Mouse (Mus musculus): ENCODE measurements around the gene Sfmbt2.
"Not testable (repeated sequence)": the region's sequence is repeated elsewhere in the genome, so short reads cannot be mapped to it uniquely, and the experiment has no call there.

The Sfmbt2 gene

GRCm38 (mm10) chr2:10370176-10370575, at the start of gene Sfmbt2:
TSS of gene Sfmbt2 (plus strand) at chr2:10370510.
- ChIA-PET CTCF (interaction anchor here in 2 of 4 experiments (0.6 to 0.7 kb wide), 2 partner anchors 488 to 1371 kb away, joined by 6 to 14 read pairs; no protein-coding TSS in a partner anchor), POLR2A (interaction anchor here in 2 of 4 experiments (0.6 to 4.0 kb wide), 9 partner anchors 8 to 301 kb away, joined by 3 to 22 read pairs (median 4); no protein-coding TSS in a partner anchor)

- CTCF ChIA-PET = no interaction called here
- POLR2A ChIA-PET = no interaction called here
Measured at GRCm38 (mm10) chr2:10321093-10321492, 49.2 kb upstream of the Sfmbt2 start.

- ChIA-PET POLR2A (interaction anchor here in 2 of 4 experiments (0.7 to 1.3 kb wide), 6 partner anchors 9 to 39 kb away, joined by 3 to 6 read pairs (median 3); no protein-coding TSS in a partner anchor), CTCF (interaction anchor here (0.5 to 1.3 kb wide), 7 partner anchors 9 to 355 kb away, joined by 3 to 5 read pairs (median 4); no protein-coding TSS in a partner anchor)
Measured at GRCm38 (mm10) chr2:10323173-10323572, 47.1 kb upstream of the Sfmbt2 start.

GRCm38 (mm10) chr2:10324980-10325379, 45.3 kb upstream of the Sfmbt2 start:
- POLR2A ChIA-PET = interaction anchor here in 1 of 4 experiments (1.9 kb wide), 1 partner anchor 9 kb away, joined by 5 read pairs; no protein-coding TSS in a partner anchor
- CTCF ChIA-PET = no interaction called here

- POLR2A ChIA-PET = interaction anchor here in 1 of 4 experiments (0.9 to 1.2 kb wide), 2 partner anchors 30 to 31 kb away, joined by 3 read pairs; no protein-coding TSS in a partner anchor
Measured at GRCm38 (mm10) chr2:10330216-10330615, 40.1 kb upstream of the Sfmbt2 start.

GRCm38 (mm10) chr2:10334299-10334698, 36.0 kb upstream of the Sfmbt2 start:
- ChIA-PET CTCF (interaction anchor here in 3 of 4 experiments (0.6 to 1.9 kb wide), 7 partner anchors 11 to 431 kb away, joined by 3 to 6 read pairs (median 3); no protein-coding TSS in a partner anchor), POLR2A (interaction anchor here in 3 of 4 experiments (0.6 to 2.6 kb wide), 11 partner anchors 9 to 1096 kb away, joined by 3 to 8 read pairs (median 4); no protein-coding TSS in a partner anchor)

More at GRCm38 (mm10) chr2:10330216-10330615, 40.1 kb upstream of the Sfmbt2 start:
- CTCF ChIA-PET = interaction anchor here in 1 of 4 experiments (0.8 kb wide), 1 partner anchor 14 kb away, joined by 3 read pairs; no protein-coding TSS in a partner anchor

GRCm38 (mm10) chr2:10335037-10335608, 35.2 kb upstream of the Sfmbt2 start:
- CTCF ChIA-PET = interaction anchor here in 1 of 4 experiments (1.0 to 1.8 kb wide), 3 partner anchors 12 to 35 kb away, joined by 3 to 6 read pairs (median 5); no protein-coding TSS in a partner anchor
- POLR2A ChIA-PET = interaction anchor here in 1 of 4 experiments (0.8 to 2.2 kb wide), 5 partner anchors 20 to 34 kb away, joined by 3 to 5 read pairs (median 4); no protein-coding TSS in a partner anchor

GRCm38 (mm10) chr2:10340022-10340421, 30.3 kb upstream of the Sfmbt2 start:
- POLR2A ChIA-PET = interaction anchor here in 1 of 4 experiments (0.6 to 1.2 kb wide), 2 partner anchors 8 to 16 kb away, joined by 3 to 6 read pairs; no protein-coding TSS in a partner anchor

GRCm38 (mm10) chr2:10343523-10343922, 26.8 kb upstream of the Sfmbt2 start:
- CTCF ChIA-PET = interaction anchor here in 2 of 4 experiments (0.8 to 1.3 kb wide), 2 partner anchors 20 to 43 kb away, joined by 3 to 6 read pairs; no protein-coding TSS in a partner anchor
- POLR2A ChIA-PET = interaction anchor here in 1 of 4 experiments (3.2 kb wide), 1 partner anchor 21 kb away, joined by 11 read pairs; no protein-coding TSS in a partner anchor

More at GRCm38 (mm10) chr2:10340022-10340421, 30.3 kb upstream of the Sfmbt2 start:
- CTCF ChIA-PET = no interaction called here

- POLR2A ChIA-PET = not testable (repeated sequence)
- CTCF ChIA-PET = interaction anchor here in 1 of 4 experiments (0.7 to 0.8 kb wide), 2 partner anchors 19 to 43 kb away, joined by 3 to 6 read pairs; no protein-coding TSS in a partner anchor
Measured at GRCm38 (mm10) chr2:10344073-10344472, 26.2 kb upstream of the Sfmbt2 start.

GRCm38 (mm10) chr2:10347193-10347592, 23.1 kb upstream of the Sfmbt2 start:
- CTCF ChIA-PET = no interaction called here
- POLR2A ChIA-PET = interaction anchor here in 1 of 4 experiments (1.4 kb wide), 1 partner anchor 17 kb away, joined by 3 read pairs; no protein-coding TSS in a partner anchor

- CTCF ChIA-PET = no interaction called here
- POLR2A ChIA-PET = no interaction called here
Measured at GRCm38 (mm10) chr2:10348036-10348435, 22.3 kb upstream of the Sfmbt2 start.

- ChIA-PET POLR2A (interaction anchor here in 1 of 4 experiments (0.6 to 1.0 kb wide), 2 partner anchors 12 to 76 kb away, joined by 3 read pairs; no protein-coding TSS in a partner anchor), CTCF (no interaction called here)
Measured at GRCm38 (mm10) chr2:10350266-10350810, 20.0 kb upstream of the Sfmbt2 start.

- POLR2A ChIA-PET = interaction anchor here in 1 of 4 experiments (1.0 to 1.2 kb wide), 2 partner anchors 40 to 76 kb away, joined by 3 to 5 read pairs; no protein-coding TSS in a partner anchor
- CTCF ChIA-PET = no interaction called here
Measured at GRCm38 (mm10) chr2:10351125-10351524, 19.2 kb upstream of the Sfmbt2 start.

GRCm38 (mm10) chr2:10352887-10353286, 17.4 kb upstream of the Sfmbt2 start:
- CTCF ChIA-PET = interaction anchor here in 1 of 4 experiments (0.6 kb wide), 1 partner anchor 49 kb away, joined by 4 read pairs; no protein-coding TSS in a partner anchor
- POLR2A ChIA-PET = interaction anchor here in 2 of 4 experiments (0.8 to 1.8 kb wide), 7 partner anchors 10 to 23 kb away, joined by 3 to 10 read pairs (median 4); partner anchors contain the start of gene Sfmbt2 (in 1 of the 2)

GRCm38 (mm10) chr2:10353889-10354288, 16.4 kb upstream of the Sfmbt2 start:
- ChIA-PET POLR2A (interaction anchor here in 2 of 4 experiments (0.8 to 1.8 kb wide), 8 partner anchors 9 to 22 kb away, joined by 3 to 10 read pairs (median 4); partner anchors contain the start of gene Sfmbt2 (in 1 of the 2)), CTCF (interaction anchor here in 2 of 4 experiments (0.5 to 1.1 kb wide), 3 partner anchors 17 to 21 kb away, joined by 3 to 6 read pairs (median 5); no protein-coding TSS in a partner anchor)

GRCm38 (mm10) chr2:10359861-10360260, 10.4 kb upstream of the Sfmbt2 start:
- POLR2A ChIA-PET = no interaction called here
- CTCF ChIA-PET = no interaction called here

- ChIA-PET POLR2A (interaction anchor here in 2 of 4 experiments (0.8 to 2.6 kb wide), 14 partner anchors 10 to 288 kb away, joined by 3 to 11 read pairs (median 5); no protein-coding TSS in a partner anchor), CTCF (interaction anchor here in 1 of 4 experiments (0.5 kb wide), 1 partner anchor 1992 kb away, joined by 3 read pairs; no protein-coding TSS in a partner anchor)
Measured at GRCm38 (mm10) chr2:10365081-10365480, 5.2 kb upstream of the Sfmbt2 start.

GRCm38 (mm10) chr2:10366284-10366683, 4.0 kb upstream of the Sfmbt2 start:
- CTCF ChIA-PET = no interaction called here
- POLR2A ChIA-PET = interaction anchor here in 1 of 4 experiments (1.3 kb wide), 3 partner anchors 25 to 286 kb away, joined by 4 to 5 read pairs (median 4); partner anchors contain the start of gene Atp5c1
